Mouse (Mus musculus): ENCODE data around the gene BC051142.

- 0 out of 2 replicates have a peak, but pooled peaks have one; percentile 27 for TF ChIP-seq CTCF (IDR thresholded peaks at IDR 0.05; ENCODE audit: low read depth)
- no peak for TF ChIP-seq EP300 (IDR thresholded peaks at IDR 0.05; ENCODE audit: low read depth)
These were observed 34.8 kb upstream of the BC051142 start for GRCm38 (mm10) chr17:34363676-34364310.

All from liver, postnatal 0 days (tissue).